Mouse (Mus musculus) C2C12 (cell line): ENCODE results near the gene Glis3. TPM values are rescaled to one million over a fixed set of nuclear protein-coding genes. Genes with fewer than 3 reads are reported as not detected.

ENCODE experiments used
- H3K27me3 ChIP-seq: one replicate; pipeline ENCODE4 v1.6.1; 2011; ENCODE audit not compliant: control insufficient read depth, insufficient read depth, insufficient read length
- H3K36me3 ChIP-seq: one replicate; pipeline ENCODE4 v1.6.1; 2011; ENCODE audit not compliant: control insufficient read depth, insufficient read depth
- H3K4me3 ChIP-seq: one replicate; pipeline ENCODE4 v1.5.1; 2011; ENCODE audit warnings: mild to moderate bottlenecking, control low read depth; ENCODE audit not compliant: poor library complexity, insufficient read depth, severe bottlenecking
- H3K79me2 ChIP-seq: one replicate; pipeline ENCODE4 v1.6.1; 2011; ENCODE audit not compliant: control insufficient read depth, insufficient read depth
- H3K79me3 ChIP-seq: one replicate; pipeline ENCODE4 v1.6.1; 2011; ENCODE audit warnings: low read depth, control low read depth
- H3ac ChIP-seq: one replicate; pipeline ENCODE3; 2011; ENCODE audit warnings: low read depth; ENCODE audit not compliant: control insufficient read depth, insufficient read length
- CEBPB ChIP-seq: IDR thresholded peaks from one replicate; pipeline ENCODE4 v1.6.1; 2011; ENCODE audit warnings: low read depth, mild to moderate bottlenecking, control low read depth, moderate library complexity
- CTCF ChIP-seq: IDR thresholded peaks from one replicate; pipeline ENCODE4 v1.5.1; 2011; ENCODE audit not compliant: control insufficient read depth, insufficient read depth, insufficient read length
- FOSL1 ChIP-seq: IDR thresholded peaks from one replicate; pipeline ENCODE4 v1.8.0; 2011; ENCODE audit warnings: mild to moderate bottlenecking, low read length; ENCODE audit not compliant: poor library complexity, insufficient read depth, severe bottlenecking
- MAX ChIP-seq: IDR thresholded peaks from one replicate; pipeline ENCODE4 v1.6.1; 2011; ENCODE audit warnings: mild to moderate bottlenecking, control low read depth
- MYOD1 ChIP-seq: IDR thresholded peaks from one replicate; pipeline ENCODE4 v1.6.1; 2011; ENCODE audit warnings: low read depth; ENCODE audit not compliant: control insufficient read depth, insufficient read length
- MYOG ChIP-seq: IDR thresholded peaks from one replicate; pipeline ENCODE4 v1.6.1; 2011; ENCODE audit not compliant: control insufficient read depth, insufficient read length; ENCODE audit errors: extremely low read depth
- USF1 ChIP-seq: IDR thresholded peaks from one replicate; pipeline ENCODE4 v1.6.1; 2011; ENCODE audit warnings: low read depth, mild to moderate bottlenecking, control low read depth, moderate library complexity
- polyA plus RNA-seq: library from polyadenylated mRNA; unstranded; fragments of >200 nt; fragmentation: generic; extraction: Trizol; gene quantifications from one replicate; pipeline ENCODE4 v1.2.1, GENCODE M21; 2012; ENCODE audit warnings: missing spikeins

The Glis3 gene
- polyA plus RNA-seq, 1 experiment: 2.9 TPM

- Histone ChIP-seq H3K27me3 (no peaks in the 10 kb centered on the region), H3K79me2 (no peaks in the 10 kb centered on the region), H3ac (no peak overlapping the region), H3K79me3 (no peaks in the 10 kb centered on the region), H3K36me3 (no peaks in the 10 kb centered on the region), H3K4me3 (no peak overlapping the region)
- TF ChIP-seq USF1: no peak
- no peak for TF ChIP-seq MYOD1
- TF ChIP-seq FOSL1: no peak
- TF ChIP-seq CTCF: no peak
- no peak for TF ChIP-seq MAX
- no peak for TF ChIP-seq CEBPB
- TF ChIP-seq MYOG: no peak
Measured at GRCm38 (mm10) chr19:28428220-28428816, 251.6 kb downstream of the Glis3 start.

GRCm38 (mm10) chr19:28424180-28424579 is 255.7 kb downstream of the Glis3 start:
- H3K4me3 ChIP-seq: no peak overlapping the region
- no peak overlapping the region for H3ac ChIP-seq
- H3K36me3 ChIP-seq: no peaks in the 10 kb centered on the region
- no peaks in the 10 kb centered on the region for H3K27me3 ChIP-seq
- TF ChIP-seq MYOD1 (no peak), MYOG (no peak), FOSL1 (no peak), MAX (no peak), CEBPB (no peak), USF1 (no peak), CTCF (no peak)
- H3K79me3 ChIP-seq: no peaks in the 10 kb centered on the region
- H3K79me2 ChIP-seq: no peaks in the 10 kb centered on the region

GRCm38 (mm10) chr19:28422939-28423338 is 256.9 kb downstream of the Glis3 start:
- TF ChIP-seq CEBPB (no peak), MAX (no peak), MYOD1 (no peak), USF1 (no peak), MYOG (no peak), CTCF (no peak), FOSL1 (no peak)

GRCm38 (mm10) chr19:28416069-28416468 is 263.8 kb downstream of the Glis3 start:
- H3K27me3 ChIP-seq: no peaks in the 10 kb centered on the region
- H3K4me3 ChIP-seq: no peak overlapping the region
- no peaks in the 10 kb centered on the region for H3K79me3 ChIP-seq
- no peak for TF ChIP-seq MYOD1
- no peak for TF ChIP-seq MYOG
- no peak for TF ChIP-seq CTCF
- TF ChIP-seq MAX: no peak
- no peak overlapping the region for H3ac ChIP-seq
- H3K36me3 ChIP-seq: no peaks in the 10 kb centered on the region
- H3K79me2 ChIP-seq: no peaks in the 10 kb centered on the region

More at GRCm38 (mm10) chr19:28422939-28423338, 256.9 kb downstream of the Glis3 start:
- Histone ChIP-seq H3K79me3 (no peaks in the 10 kb centered on the region), H3K79me2 (no peaks in the 10 kb centered on the region), H3K27me3 (no peaks in the 10 kb centered on the region), H3ac (no peak overlapping the region), H3K4me3 (no peak overlapping the region), H3K36me3 (no peaks in the 10 kb centered on the region)

- Histone ChIP-seq H3K4me3 (no peak overlapping the region), H3K27me3 (no peaks in the 10 kb centered on the region), H3K36me3 (no peaks in the 10 kb centered on the region), H3K79me2 (no peaks in the 10 kb centered on the region), H3K79me3 (no peaks in the 10 kb centered on the region), H3ac (no peak overlapping the region)
- TF ChIP-seq MYOD1 (no peak), MAX (no peak), USF1 (no peak), CTCF (no peak), FOSL1 (no peak), CEBPB (no peak), MYOG (no peak)
Measured at GRCm38 (mm10) chr19:28408787-28409186, 271.1 kb downstream of the Glis3 start.

GRCm38 (mm10) chr19:28402956-28403355 is 276.9 kb downstream of the Glis3 start:
- H3K27me3 ChIP-seq: no peaks in the 10 kb centered on the region
- H3K79me2 ChIP-seq: no peaks in the 10 kb centered on the region
- no peaks in the 10 kb centered on the region for H3K79me3 ChIP-seq
- no peak overlapping the region for H3ac ChIP-seq
- TF ChIP-seq CTCF (no peak), USF1 (no peak), FOSL1 (no peak), MAX (no peak), MYOD1 (no peak), MYOG (no peak), CEBPB (no peak)
- no peaks in the 10 kb centered on the region for H3K36me3 ChIP-seq
- no peak overlapping the region for H3K4me3 ChIP-seq
